Mouse (Mus musculus) forebrain, embryonic 11.5 days (tissue): ENCODE results near the gene Spib. TPM values are rescaled to one million over a fixed set of nuclear protein-coding genes. Genes with fewer than 3 reads are reported as not detected.

Source experiments
- ATAC-seq: fragments of 200-750 bp; cut with Nextera tagmentation; replicated peaks from 2 replicates; pipeline ENCODE4 v1.8.0; 2017; ENCODE audit warnings: moderate TSS enrichment; ENCODE audit not compliant: low FRiP score
- DNase-seq: peaks from one replicate; pipeline ENCODE4 v3.0.0-alpha.2; 2017; ENCODE audit warnings: low spot score
- H3K27ac ChIP-seq: fragments of 300-500 bp; sonication (generic); 2 replicates; pipeline ENCODE4 v1.5.1; 2014; ENCODE audit warnings: low read depth, low read length
- H3K27me3 ChIP-seq: fragments of 300-500 bp; sonication (generic); 2 replicates; pipeline ENCODE4 v1.6.1; 2014; ENCODE audit warnings: mild to moderate bottlenecking, low read length, mixed read lengths; ENCODE audit not compliant: control insufficient read depth, insufficient read depth
- H3K36me3 ChIP-seq: fragments of 300-500 bp; sonication (generic); 2 replicates; pipeline ENCODE4 v1.6.1; 2014; ENCODE audit warnings: mild to moderate bottlenecking, low read length, moderate library complexity, mixed read lengths; ENCODE audit not compliant: control insufficient read depth, insufficient read depth
- H3K4me1 ChIP-seq: fragments of 300-500 bp; sonication (generic); replicated peaks from 2 replicates; pipeline ENCODE4 v1.6.1; 2014; ENCODE audit warnings: low read length, mixed read lengths; ENCODE audit not compliant: control insufficient read depth, insufficient read depth
- H3K4me2 ChIP-seq: fragments of 300-500 bp; sonication (generic); 2 replicates; pipeline ENCODE4 v1.6.1; 2014; ENCODE audit warnings: low read depth, mild to moderate bottlenecking, low read length, moderate library complexity, mixed read lengths; ENCODE audit not compliant: severe bottlenecking
- H3K4me3 ChIP-seq: fragments of 300-500 bp; sonication (generic); 2 replicates; pipeline ENCODE4 v1.5.1; 2014; ENCODE audit warnings: low read depth, low read length
- H3K9ac ChIP-seq: fragments of 300-500 bp; sonication (generic); 2 replicates; pipeline ENCODE4 v1.6.1; 2014; ENCODE audit warnings: low read length
- H3K9me3 ChIP-seq: fragments of 300-500 bp; sonication (generic); 2 replicates; pipeline ENCODE4 v1.6.1; 2016; ENCODE audit warnings: low read length, mixed read lengths; ENCODE audit not compliant: control insufficient read depth
- WGBS: fragments of 180-500 bp; shearing (Covaris S2); extraction: QIAGEN DNeasy Blood & Tissue Kit; methylation state at CpG from one replicate; pipeline ENCODE4 v1.1.7; 2014; 5-methylcytosine and 5-hydroxymethylcytosine counted together
- polyA plus RNA-seq: library from polyadenylated mRNA; unstranded; fragments of >200 nt; fragmentation: Nextera tagmentation; extraction: Ambion mirVana; gene quantifications from 2 replicates; pipeline ENCODE4 v1.2.1, GENCODE M21; 2014

Spib gene
- polyA plus RNA-seq, 1 experiment from 2014 or later = 0.13 TPM

DNA sequence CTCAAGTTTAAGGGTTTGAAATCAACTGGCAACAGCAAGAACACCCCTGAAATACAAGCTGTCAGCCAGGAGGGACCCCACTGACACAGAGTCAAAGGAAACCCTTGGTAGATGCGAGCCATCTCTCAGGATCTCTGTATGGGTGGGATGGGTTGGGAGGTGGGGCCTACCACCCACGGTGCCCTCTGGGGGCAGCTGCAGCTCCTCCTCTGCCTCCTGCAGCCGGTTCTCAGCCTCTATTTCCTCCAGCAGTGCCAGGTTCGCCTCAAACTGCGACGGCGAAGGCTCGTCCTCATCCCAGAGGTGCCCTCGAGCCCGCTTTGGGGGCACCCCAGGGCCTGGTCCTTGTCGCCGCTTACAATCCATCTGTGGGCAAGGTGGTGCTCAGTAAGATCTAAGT is 11.2 kb upstream of the Spib start:
- H3K27me3 ChIP-seq = no peaks in the 10 kb centered on the region
- H3K9me3 ChIP-seq = no peaks in the 10 kb centered on the region
- no peak overlapping the region for H3K27ac ChIP-seq
- no peak overlapping the region for H3K4me3 ChIP-seq
- no peak overlapping the region for H3K4me2 ChIP-seq
- ATAC-seq = no peak
- DNase-seq = peak; percentile 44
- peaks cover 3% of the 10 kb centered on the region; the same call in 1 of the 2 replicates for H3K36me3 ChIP-seq
- WGBS = 84% methylated on average over 12 of the region's 12 CpGs
- H3K4me1 ChIP-seq = peaks cover 9% of the 10 kb centered on the region
- no peak overlapping the region for H3K9ac ChIP-seq

DNA sequence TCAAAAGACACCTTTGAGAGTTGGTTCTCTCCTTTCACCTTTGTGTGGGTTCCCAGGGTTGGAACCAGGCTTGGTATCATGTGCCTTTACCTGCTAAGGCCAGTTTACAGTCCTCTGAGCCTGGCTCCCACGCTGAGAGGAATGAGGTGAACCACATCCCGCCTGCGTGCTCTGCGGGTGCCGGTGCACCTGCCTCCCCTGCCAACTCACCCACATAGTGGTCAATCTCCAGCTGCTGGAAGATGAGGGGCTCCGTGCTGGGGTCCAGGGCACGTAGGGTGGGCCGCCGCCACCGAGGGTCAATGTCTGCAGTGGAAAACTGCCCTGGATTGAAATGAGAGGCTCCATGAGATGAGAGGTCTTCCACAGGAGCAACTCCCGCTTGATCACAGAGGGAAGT is 10.7 kb upstream of the Spib start:
- no peak overlapping the region for H3K4me3 ChIP-seq
- peaks cover 4% of the 10 kb centered on the region; the same call in 1 of the 2 replicates for H3K4me1 ChIP-seq
- no peaks in the 10 kb centered on the region for H3K27me3 ChIP-seq
- peaks cover 3% of the 10 kb centered on the region; the same call in 1 of the 2 replicates for H3K36me3 ChIP-seq
- no peaks in the 10 kb centered on the region for H3K9me3 ChIP-seq
- 97% methylated on average over 11 of the region's 11 CpGs for WGBS
- no peak overlapping the region for H3K4me2 ChIP-seq
- no peak overlapping the region for H3K9ac ChIP-seq
- no peak for DNase-seq
- no peak overlapping the region for H3K27ac ChIP-seq
- no peak for ATAC-seq

DNA sequence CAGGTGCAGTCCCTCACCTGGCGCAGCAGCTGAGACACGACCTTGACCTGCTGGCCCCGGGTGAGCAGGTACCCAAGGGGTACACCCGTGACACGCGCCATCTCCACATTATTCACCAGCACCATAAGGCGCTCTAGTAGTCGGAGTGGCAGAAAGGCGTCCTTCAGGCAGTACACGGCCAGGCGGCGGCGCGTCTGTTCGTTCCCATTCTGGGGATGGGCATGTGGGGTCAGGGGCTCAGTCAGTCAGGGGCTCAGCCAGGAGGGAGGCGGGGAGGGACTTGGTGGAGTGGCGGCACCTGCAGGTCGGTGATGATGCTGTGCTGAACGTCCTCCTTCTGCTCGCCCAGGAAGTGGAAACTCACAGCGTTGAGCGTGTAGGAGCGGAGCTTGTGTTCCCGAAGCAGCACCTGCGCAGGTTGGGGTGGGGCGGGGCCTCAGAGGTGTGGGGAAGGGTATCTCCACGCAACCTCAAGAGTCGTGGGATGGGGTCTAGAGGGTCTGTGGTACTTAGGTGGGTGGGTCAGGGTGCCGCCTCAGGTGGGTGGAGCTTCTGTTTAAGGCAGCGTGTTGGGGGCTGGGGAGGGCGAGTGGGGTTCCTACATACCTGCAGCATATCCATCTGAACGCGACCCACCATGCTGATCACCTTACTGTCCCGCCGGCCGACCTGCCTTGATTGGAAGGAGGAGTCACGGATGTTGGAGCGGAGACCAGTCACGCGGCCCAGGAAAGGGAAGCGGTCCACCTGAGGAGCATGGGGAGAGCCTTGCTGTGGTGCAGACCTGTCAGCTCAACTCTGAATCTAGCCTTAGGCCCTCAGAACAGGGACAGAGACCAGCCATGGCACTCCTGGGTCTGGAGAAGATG is 7.1 kb upstream of the Spib start:
- Histone ChIP-seq H3K4me1 (no peaks in the 10 kb centered on the region), H3K9ac (no peak overlapping the region), H3K27me3 (no peaks in the 10 kb centered on the region), H3K27ac (no peak overlapping the region), H3K9me3 (no peaks in the 10 kb centered on the region), H3K4me3 (no peak overlapping the region), H3K4me2 (no peak overlapping the region), H3K36me3 (peaks cover 3% of the 10 kb centered on the region; the same call in 1 of the 2 replicates)
- peak; percentile 54 for DNase-seq
- ATAC-seq = no peak
- WGBS = 91% methylated on average over 41 of the region's 41 CpGs

DNA sequence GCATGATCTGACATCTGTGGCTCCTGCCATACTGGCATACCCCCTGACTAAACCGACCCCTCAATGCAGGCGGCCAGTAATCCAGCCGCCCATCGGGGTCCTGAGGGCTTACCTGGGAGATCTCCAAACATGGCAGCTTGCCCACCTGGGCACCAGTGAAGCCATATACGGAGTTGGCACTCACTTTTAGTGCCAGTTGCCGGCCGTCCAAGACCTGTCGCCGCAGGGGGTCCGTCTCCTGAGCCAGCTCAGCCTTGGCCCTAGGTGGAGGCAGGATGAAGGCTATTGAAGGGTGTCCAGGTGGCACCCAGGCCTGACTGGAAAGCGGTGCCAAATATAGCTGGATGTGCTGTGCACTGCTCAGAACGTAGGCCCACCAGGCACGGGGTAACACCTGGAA is 5.6 kb upstream of the Spib start:
- H3K27ac ChIP-seq = no peak overlapping the region
- H3K9ac ChIP-seq = no peak overlapping the region
- WGBS = 94% methylated on average over 13 of the region's 13 CpGs
- no peaks in the 10 kb centered on the region for H3K9me3 ChIP-seq
- no peak overlapping the region for H3K4me2 ChIP-seq
- no peak for DNase-seq
- peaks cover 13% of the 10 kb centered on the region for H3K36me3 ChIP-seq
- H3K4me1 ChIP-seq = no peaks in the 10 kb centered on the region
- no peaks in the 10 kb centered on the region for H3K27me3 ChIP-seq
- no peak for ATAC-seq
- H3K4me3 ChIP-seq = no peak overlapping the region

DNA sequence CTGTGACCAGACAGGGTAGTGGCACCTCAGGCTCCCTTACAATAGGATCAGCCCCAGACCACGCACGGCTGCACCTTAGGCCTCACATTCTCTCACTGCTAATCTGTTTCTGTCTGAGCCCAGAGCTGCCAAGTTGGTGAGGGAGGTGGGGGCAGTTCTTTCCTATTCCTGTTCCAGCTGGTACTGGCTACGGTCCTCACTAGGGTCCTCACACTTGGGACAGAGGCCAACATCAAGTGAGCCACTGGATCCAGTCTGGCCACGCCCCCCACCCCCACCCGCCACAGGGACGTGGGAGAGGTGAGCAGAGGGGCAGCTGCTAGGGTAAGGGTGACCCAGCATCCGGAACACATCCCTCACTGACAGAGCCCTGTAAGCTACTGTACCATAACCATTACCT is 5.1 kb upstream of the Spib start:
- H3K4me3 ChIP-seq = no peak overlapping the region
- peaks cover 13% of the 10 kb centered on the region for H3K36me3 ChIP-seq
- H3K27me3 ChIP-seq = no peaks in the 10 kb centered on the region
- ATAC-seq (no peak), DNase-seq (no peak)
- WGBS = 87% methylated on average over 7 of the region's 7 CpGs
- H3K9me3 ChIP-seq = no peaks in the 10 kb centered on the region
- H3K27ac ChIP-seq = no peak overlapping the region
- H3K9ac ChIP-seq = no peak overlapping the region
- H3K4me1 ChIP-seq = no peaks in the 10 kb centered on the region
- H3K4me2 ChIP-seq = no peak overlapping the region

DNA sequence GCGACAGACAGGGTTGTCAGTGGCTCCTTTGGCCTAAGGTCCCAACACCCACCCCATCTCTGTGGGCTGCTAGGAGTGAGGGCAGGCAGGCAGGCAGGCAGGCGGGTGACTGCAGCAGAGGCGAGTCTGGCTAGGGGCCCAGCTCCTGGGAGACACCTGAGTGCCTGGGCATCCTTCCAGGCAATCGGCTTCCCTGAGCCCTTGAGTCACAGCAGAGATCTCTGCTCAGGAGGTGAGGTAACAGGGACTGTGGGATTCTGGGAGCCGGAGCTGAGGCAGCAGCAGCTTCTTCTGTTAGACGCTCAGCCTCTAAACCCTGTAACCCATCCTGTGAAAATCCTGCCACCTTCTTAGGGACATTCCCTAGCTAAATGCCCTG is 4.7 kb upstream of the Spib start:
- H3K9me3 ChIP-seq = no peaks in the 10 kb centered on the region
- no peak overlapping the region for H3K9ac ChIP-seq
- no peak for ATAC-seq
- 95% methylated on average over 6 of the region's 6 CpGs for WGBS
- no peak overlapping the region for H3K4me2 ChIP-seq
- no peak overlapping the region for H3K27ac ChIP-seq
- no peaks in the 10 kb centered on the region for H3K27me3 ChIP-seq
- H3K4me1 ChIP-seq = no peaks in the 10 kb centered on the region
- H3K4me3 ChIP-seq = no peak overlapping the region
- peaks cover 12% of the 10 kb centered on the region for H3K36me3 ChIP-seq
- DNase-seq = no peak

DNA sequence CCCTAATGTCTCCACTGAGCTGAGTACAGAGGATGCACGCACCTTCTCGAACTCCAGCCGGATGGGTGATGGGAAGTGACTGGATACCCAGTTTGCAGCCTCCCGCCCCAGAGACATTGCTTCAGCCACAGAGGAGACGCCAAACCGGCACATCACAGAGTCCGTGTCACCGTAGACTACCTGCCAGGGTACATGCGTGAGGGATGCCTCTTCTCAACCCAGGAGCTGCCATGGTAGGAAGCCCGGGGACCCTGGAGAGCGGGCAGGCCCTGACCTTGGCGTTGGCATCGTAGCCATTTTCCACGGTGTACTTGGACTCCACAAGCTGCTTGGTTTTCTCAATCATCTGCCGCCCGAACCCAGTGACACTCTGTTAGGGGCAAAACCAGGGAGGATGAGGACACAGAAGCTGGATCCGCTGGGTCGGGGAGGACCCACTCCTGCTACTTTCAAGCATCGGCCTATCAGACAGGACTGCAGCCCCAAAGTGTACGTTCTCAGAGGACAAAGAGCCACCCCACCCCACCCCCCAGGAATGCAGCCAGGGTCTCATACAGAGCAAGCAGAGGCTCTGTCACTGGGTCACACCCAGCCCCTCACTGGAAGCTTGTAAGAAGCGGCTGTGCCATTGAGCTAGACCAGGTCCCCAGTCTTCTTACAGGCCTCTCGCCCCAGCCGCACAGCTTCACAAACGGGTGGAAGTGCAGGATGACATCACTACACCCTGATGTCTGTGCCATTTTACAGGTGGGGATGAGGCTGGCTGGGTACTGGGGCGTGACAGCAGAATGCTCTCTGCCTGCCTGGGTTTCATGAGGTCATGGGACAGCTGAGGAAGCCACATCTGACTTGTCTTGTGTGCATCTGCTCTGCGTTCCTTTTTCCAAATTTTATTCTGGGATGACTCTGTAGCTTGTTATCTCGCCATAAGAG is 4.1 kb upstream of the Spib start:
- H3K27me3 ChIP-seq = no peaks in the 10 kb centered on the region
- H3K4me2 ChIP-seq = no peak overlapping the region
- H3K4me1 ChIP-seq = no peaks in the 10 kb centered on the region
- no peaks in the 10 kb centered on the region for H3K9me3 ChIP-seq
- WGBS = 92% methylated on average over 27 of the region's 27 CpGs
- peaks cover 10% of the 10 kb centered on the region for H3K36me3 ChIP-seq
- H3K9ac ChIP-seq = no peak overlapping the region
- H3K4me3 ChIP-seq = no peak overlapping the region
- DNase-seq (no peak), ATAC-seq (no peak)
- no peak overlapping the region for H3K27ac ChIP-seq

DNA sequence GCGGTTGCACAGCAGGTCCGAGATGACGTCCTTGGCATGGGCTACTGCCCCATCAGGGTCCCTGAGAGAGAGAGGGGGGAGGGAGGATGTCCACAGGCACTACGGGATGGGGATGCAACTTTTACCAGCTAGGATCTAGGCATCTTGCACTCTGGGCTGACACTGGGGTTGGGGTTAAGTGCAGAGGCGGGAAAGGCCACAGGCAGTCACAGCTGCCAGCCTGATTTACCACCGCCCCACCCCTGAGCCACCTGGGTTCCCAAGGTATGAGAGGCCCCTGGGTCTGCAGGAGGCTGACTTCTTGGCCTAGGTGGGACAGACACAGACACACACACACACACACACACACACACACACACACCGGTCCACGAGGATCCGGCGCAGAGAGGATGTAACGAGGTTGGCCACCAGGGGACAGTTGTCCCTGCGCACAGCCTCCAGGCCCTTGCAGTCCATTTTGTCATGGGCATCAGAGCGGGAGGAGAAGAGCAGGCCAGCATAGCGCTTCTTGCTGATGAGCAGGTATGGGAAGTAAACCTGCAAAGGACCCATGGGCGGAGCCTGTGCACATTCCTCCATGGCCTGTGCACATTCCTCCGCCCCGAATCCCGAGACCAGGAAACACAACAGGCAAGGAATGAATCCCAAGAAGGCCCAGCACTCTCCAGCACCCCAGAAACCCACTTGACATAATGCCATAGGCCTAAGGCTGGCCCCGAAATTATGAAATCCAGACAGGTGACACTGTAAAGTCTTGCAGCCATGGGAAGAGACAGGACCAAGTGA is 3.0 kb upstream of the Spib start:
- Histone ChIP-seq H3K9me3 (no peaks in the 10 kb centered on the region), H3K4me3 (no peak overlapping the region), H3K4me2 (no peak overlapping the region), H3K36me3 (peaks cover 10% of the 10 kb centered on the region), H3K27ac (no peak overlapping the region), H3K9ac (no peak overlapping the region), H3K4me1 (no peaks in the 10 kb centered on the region), H3K27me3 (no peaks in the 10 kb centered on the region)
- ATAC-seq (no peak), DNase-seq (no peak)
- WGBS = 91% methylated on average over 18 of the region's 19 CpGs
